Mouse (Mus musculus) retina, embryonic 14.5 days (tissue): ENCODE results near the gene Gm12794.
"Not testable (repeated sequence)": the region's sequence is repeated elsewhere in the genome, so short reads cannot be mapped to it uniquely, and the experiment has no call there.

Experiments
- DNase-seq: peaks from one replicate; pipeline ENCODE4 v3.0.0-alpha.2; 2015; ENCODE audit warnings: low spot score

The Gm12794 gene

GRCm38 (mm10) chr4:101940107-101940506 is at the start of gene Gm12794:
TSS of gene Gm12794 (plus strand) at chr4:101940407.
- DNase-seq, result not testable (repeated sequence)

GRCm38 (mm10) chr4:101893656-101894420 is 46.4 kb upstream of the Gm12794 start, which contains the start of gene C130073F10Rik:
TSS of gene C130073F10Rik (minus strand) at chr4:101893789.
- no peak for DNase-seq

- DNase-seq, result not testable (repeated sequence)
These were observed 31.4 kb upstream of the Gm12794 start, which contains the start of gene Gm12800 for GRCm38 (mm10) chr4:101908821-101909220. TSS of gene Gm12800 (plus strand) at chr4:101909121.

GRCm38 (mm10) chr4:101980949-101981348 is 40.7 kb downstream of the Gm12794 start, which contains the start of gene Gm12790:
TSS of gene Gm12790 (minus strand) at chr4:101981049.
- not testable (repeated sequence) for DNase-seq

- no peak for DNase-seq
These were observed 45.5 kb downstream of the Gm12794 start for GRCm38 (mm10) chr4:101985678-101986077.

GRCm38 (mm10) chr4:101986326-101986725 is 46.1 kb downstream of the Gm12794 start, which contains the start of gene Gm12789:
TSS of gene Gm12789 (plus strand) at chr4:101986626.
- not testable (repeated sequence) for DNase-seq
